Mouse (Mus musculus) frontal cortex, adult 2 months (tissue): ENCODE results near the gene Prkar1b. TPM values are rescaled to one million over a fixed set of nuclear protein-coding genes. Genes with fewer than 3 reads are reported as not detected.

Experiments used
- DNase-seq, 2 experiments: peaks; one replicate each; pipeline ENCODE4 v3.0.0; 2022; ENCODE audit warnings: low spot score in 1 of 2; ENCODE audit errors: extremely low spot score in 1 of 2
- polyA plus RNA-seq: library from polyadenylated mRNA; depleted of rRNA; stranded (reverse); fragments of >200 nt; gene quantifications from 2 replicates; pipeline ENCODE4 v1.2.3, GENCODE M21; 2012; rRNA removed

Prkar1b gene
- polyA plus RNA-seq, 1 experiment = 764 TPM

GRCm38 (mm10) chr5:138990659-138991380 is 159.0 kb downstream of the Prkar1b start:
- DNase-seq = peak in 1 of 2 experiments; percentile 15

- no peak for DNase-seq
Observed at GRCm38 (mm10) chr5:138989567-138989966, 160.2 kb downstream of the Prkar1b start.

- DNase-seq = no peak
Observed at GRCm38 (mm10) chr5:138988764-138989163, 161.0 kb downstream of the Prkar1b start.

- DNase-seq = no peak
Observed at GRCm38 (mm10) chr5:138987994-138988393, 161.8 kb downstream of the Prkar1b start.

- no peak for DNase-seq
Observed at GRCm38 (mm10) chr5:138981921-138982320, 167.9 kb downstream of the Prkar1b start.

- no peak for DNase-seq
Observed at GRCm38 (mm10) chr5:138980608-138981007, 169.2 kb downstream of the Prkar1b start.

GRCm38 (mm10) chr5:138979840-138980239 is 170.0 kb downstream of the Prkar1b start:
- peak in 1 of 2 experiments; percentile 69 for DNase-seq

GRCm38 (mm10) chr5:138977759-138978158 is 172.0 kb downstream of the Prkar1b start:
- no peak for DNase-seq

- no peak for DNase-seq
Observed at GRCm38 (mm10) chr5:138974911-138975485, 174.8 kb downstream of the Prkar1b start.

GRCm38 (mm10) chr5:138973480-138973879 is 176.3 kb downstream of the Prkar1b start:
- no peak for DNase-seq

- no peak for DNase-seq
Observed at GRCm38 (mm10) chr5:138971405-138971804, 178.4 kb downstream of the Prkar1b start.

- peak in 1 of 2 experiments; percentile 15 for DNase-seq
Observed at GRCm38 (mm10) chr5:138970056-138970490, 179.7 kb downstream of the Prkar1b start.

Other genes starting within 250 kb of the Prkar1b start
- 34.6 and 43.0 TPM in 2 replicates for gene Pdgfa, start 152.6 kb downstream of the Prkar1b start, polyA plus RNA-seq
- gene Dnaaf5, start 222 bp upstream of the Prkar1b start, polyA plus RNA-seq = 7.0 and 7.2 TPM in 2 replicates
- 102 and 115 TPM in 2 replicates for gene Sun1, start 50.6 kb upstream of the Prkar1b start, polyA plus RNA-seq
- gene Get4, start 102.3 kb upstream of the Prkar1b start, polyA plus RNA-seq = 81.8 and 91.6 TPM in 2 replicates
- gene Adap1, start 175.6 kb upstream of the Prkar1b start, polyA plus RNA-seq = 178 and 201 TPM in 2 replicates
- 93.5 and 97.3 TPM in 2 replicates for gene Cox19, start 201.4 kb upstream of the Prkar1b start, polyA plus RNA-seq
- gene Cyp2w1, start 202.6 kb upstream of the Prkar1b start, polyA plus RNA-seq = not detected in 2 replicates
- 12.0 and 15.2 TPM in 2 replicates for gene Gpr146, start 227.7 kb upstream of the Prkar1b start, polyA plus RNA-seq